Mouse (Mus musculus) lung, postnatal 0 days (tissue): ENCODE measurements at regions not wholly inside any gene's neighbourhood (a gene's known extent, or its start where the extent isn't known, plus 50 kb on each side); places are given as distances from the start of the nearest gene placed in this dataset.
A peak's percentile ranks its signal among the peaks of the same experiment; 100 is the strongest.

Experiments
- ATAC-seq: fragments of 200-750 bp; cut with Nextera tagmentation; 2 replicates; pipeline ENCODE4 v1.8.0; 2017; ENCODE audit warnings: moderate library complexity
- DNase-seq: peaks from one replicate; pipeline ENCODE4 v3.0.0-alpha.2; 2016; ENCODE audit warnings: low spot score
- H3K27ac ChIP-seq: fragments of 300-500 bp; sonication (generic); 2 replicates; pipeline ENCODE4 v1.5.1; 2014; ENCODE audit warnings: antibody characterized with exemption, mild to moderate bottlenecking, low read length, mixed read lengths
- H3K27me3 ChIP-seq: fragments of 300-500 bp; sonication (generic); replicated peaks from 2 replicates; pipeline ENCODE4 v1.6.1; 2014; ENCODE audit warnings: low read length, mixed read lengths; ENCODE audit not compliant: insufficient read depth
- H3K36me3 ChIP-seq: fragments of 300-500 bp; sonication (generic); 2 replicates; pipeline ENCODE4 v1.6.1; 2014; ENCODE audit warnings: low read length, mixed read lengths; ENCODE audit not compliant: insufficient read depth
- H3K4me1 ChIP-seq: fragments of 300-500 bp; sonication (generic); 2 replicates; pipeline ENCODE4 v1.6.1; 2014; ENCODE audit warnings: antibody characterized with exemption, low read depth, low read length, mixed read lengths; ENCODE audit not compliant: insufficient read depth
- H3K4me2 ChIP-seq: fragments of 300-500 bp; sonication (generic); replicated peaks from 2 replicates; pipeline ENCODE4 v1.6.1; 2014; ENCODE audit warnings: low read depth, mild to moderate bottlenecking, low read length, moderate library complexity, mixed read lengths
- H3K4me3 ChIP-seq: fragments of 300-500 bp; sonication (generic); 2 replicates; pipeline ENCODE4 v1.5.1; 2014; ENCODE audit warnings: low read depth, low read length
- H3K9ac ChIP-seq: fragments of 300-500 bp; sonication (generic); replicated peaks from 2 replicates; pipeline ENCODE4 v1.6.1; 2014; ENCODE audit warnings: low read depth, mild to moderate bottlenecking
- H3K9me3 ChIP-seq: fragments of 300-500 bp; sonication (generic); 2 replicates; pipeline ENCODE4 v1.6.1; 2016; ENCODE audit warnings: low read length, mixed read lengths
- CTCF ChIP-seq: IDR thresholded peaks from 2 replicates; pipeline ENCODE4 v1.5.1; 2016; ENCODE audit warnings: antibody characterized with exemption, mild to moderate bottlenecking
- EP300 ChIP-seq: IDR thresholded peaks from 2 replicates; pipeline ENCODE4 v1.6.1; 2016; ENCODE audit warnings: antibody characterized with exemption, mild to moderate bottlenecking, control low read depth
- WGBS: fragments of 180-500 bp; shearing (Covaris S2); extraction: QIAGEN DNeasy Blood & Tissue Kit; methylation state at CpG from one replicate; pipeline ENCODE4 v1.1.7; 2014; 5-methylcytosine and 5-hydroxymethylcytosine counted together

DNA sequence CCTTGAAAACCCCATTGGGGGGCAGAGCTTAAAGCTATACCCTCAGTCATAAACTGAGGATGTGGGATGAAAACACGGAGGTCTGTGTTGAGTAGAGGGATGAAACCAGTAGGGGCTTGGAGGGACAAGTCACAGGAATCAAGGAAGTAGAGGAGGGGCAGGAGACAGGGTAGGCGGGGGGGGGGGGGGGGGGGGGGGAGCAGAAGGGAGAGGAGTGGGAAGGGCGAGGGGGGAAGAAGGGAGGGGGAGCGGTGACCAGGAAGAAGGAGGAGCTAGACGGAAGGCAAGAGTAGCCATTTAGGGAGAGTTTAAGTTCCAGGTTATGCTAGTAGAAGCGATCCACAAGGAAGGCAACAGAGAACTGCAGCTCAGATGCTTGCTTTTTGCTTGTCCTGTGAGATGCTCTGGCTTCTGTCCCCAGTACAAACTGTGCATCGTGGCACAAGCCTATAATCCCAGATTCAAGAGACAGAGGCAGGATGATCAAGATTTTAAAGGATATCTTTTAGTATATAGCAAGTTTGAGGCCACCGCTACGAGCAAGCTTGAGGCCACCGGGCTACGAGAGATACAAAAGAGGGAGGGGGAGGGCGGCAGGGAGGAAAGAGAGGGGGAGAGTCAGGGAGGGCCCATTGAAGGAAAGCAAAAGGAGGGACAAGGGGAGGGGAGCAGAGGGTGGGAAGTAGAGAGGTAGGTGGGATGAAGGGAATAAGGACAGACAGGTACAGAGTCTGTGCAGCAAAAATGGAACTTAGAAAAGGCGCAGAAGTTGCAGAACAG lies 58.4 kb upstream of the Jade1 start:
- H3K27me3 ChIP-seq: no peaks in the 10 kb centered on the region
- H3K4me3 ChIP-seq: no peak overlapping the region
- H3K27ac ChIP-seq: no peak overlapping the region
- WGBS: 44% methylated on average over 9 of the region's 13 CpGs
- H3K9ac ChIP-seq: no peak overlapping the region
- DNase-seq (peak; percentile 25), ATAC-seq (no peak)
- H3K4me2 ChIP-seq: no peak overlapping the region
- H3K9me3 ChIP-seq: no peaks in the 10 kb centered on the region
- no peaks in the 10 kb centered on the region for H3K36me3 ChIP-seq
- no peaks in the 10 kb centered on the region for H3K4me1 ChIP-seq
- TF ChIP-seq EP300 (no peak), CTCF (no peak)

DNA sequence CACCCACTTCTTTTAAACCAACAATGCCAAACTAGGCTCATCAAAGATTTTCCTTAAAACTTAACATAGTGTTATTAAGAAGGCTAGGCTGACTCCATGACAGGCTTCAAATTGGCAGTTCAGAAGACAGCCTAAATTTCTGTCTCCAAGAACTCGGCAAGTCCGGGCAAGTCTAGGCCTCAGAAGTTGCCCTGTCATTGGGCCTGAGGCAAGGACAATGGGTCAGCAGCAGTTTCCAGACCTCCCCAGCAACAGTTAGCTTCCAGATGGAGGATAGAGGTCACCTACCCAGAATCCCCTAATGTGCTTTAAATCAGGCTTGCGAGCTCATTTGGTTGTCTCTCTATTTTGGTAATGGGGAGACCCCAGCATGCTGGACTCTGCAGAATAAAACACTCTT lies 59.6 kb upstream of the Jade1 start:
- Histone ChIP-seq H3K27ac (no peak overlapping the region), H3K27me3 (no peaks in the 10 kb centered on the region), H3K9me3 (no peaks in the 10 kb centered on the region), H3K4me3 (no peak overlapping the region), H3K4me1 (no peaks in the 10 kb centered on the region), H3K36me3 (no peaks in the 10 kb centered on the region), H3K4me2 (no peak overlapping the region), H3K9ac (no peak overlapping the region)
- WGBS: 89% methylated on average over 3 of the region's 3 CpGs
- TF ChIP-seq CTCF (no peak), EP300 (no peak)
- ATAC-seq: no peak
- DNase-seq: no peak

DNA sequence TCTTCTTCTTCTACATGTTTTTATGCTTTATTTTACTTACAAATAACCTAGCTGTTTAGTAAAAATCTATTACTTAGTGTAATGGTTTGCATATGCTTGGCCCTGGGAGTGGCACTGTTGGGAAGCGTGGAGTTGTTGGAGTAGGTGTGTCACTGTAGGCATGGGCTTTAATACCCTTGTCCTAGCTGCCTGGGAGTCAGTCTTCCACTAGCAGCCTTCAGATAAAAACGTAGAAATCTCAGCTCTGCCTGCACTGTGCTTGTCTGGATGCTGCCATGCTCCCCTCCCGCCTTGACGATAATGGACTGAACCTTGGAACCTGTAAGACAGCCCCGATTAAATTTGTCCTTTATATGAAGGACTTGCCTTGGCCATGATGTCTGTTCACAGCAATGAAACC lies 60.4 kb upstream of the Jade1 start:
- Histone ChIP-seq H3K4me1 (no peaks in the 10 kb centered on the region), H3K4me2 (no peak overlapping the region), H3K9me3 (no peaks in the 10 kb centered on the region), H3K4me3 (no peak overlapping the region), H3K27ac (no peak overlapping the region), H3K27me3 (no peaks in the 10 kb centered on the region), H3K36me3 (no peaks in the 10 kb centered on the region), H3K9ac (no peak overlapping the region)
- DNase-seq (no peak), ATAC-seq (no peak)
- 75% methylated on average over 5 of the region's 5 CpGs for WGBS
- TF ChIP-seq CTCF: no peak
- TF ChIP-seq EP300: no peak

DNA sequence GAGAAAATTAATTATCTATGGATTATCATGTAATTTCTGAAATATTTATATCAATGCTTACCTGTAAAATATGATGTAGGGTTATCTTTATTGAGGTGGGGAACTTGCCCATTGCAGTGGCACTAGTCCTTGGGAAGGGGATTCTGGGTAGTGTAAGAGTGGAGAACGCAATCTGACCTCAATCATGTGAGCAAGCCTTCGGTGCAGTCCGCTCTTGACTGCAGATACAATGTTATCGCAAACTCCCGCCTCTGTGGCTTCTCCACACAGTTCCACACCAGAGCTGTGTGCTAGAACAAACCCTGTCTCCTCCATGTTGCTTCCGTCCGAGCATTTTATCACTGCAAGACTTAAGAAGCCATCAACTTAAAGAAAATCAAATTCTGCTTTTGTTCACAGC lies 62.1 kb upstream of the Jade1 start:
- no peak overlapping the region for H3K27ac ChIP-seq
- H3K27me3 ChIP-seq: no peaks in the 10 kb centered on the region
- no peak overlapping the region for H3K4me3 ChIP-seq
- no peak for TF ChIP-seq EP300
- no peak for TF ChIP-seq CTCF
- DNase-seq (no peak), ATAC-seq (no peak)
- H3K4me1 ChIP-seq: no peaks in the 10 kb centered on the region
- H3K4me2 ChIP-seq: no peak overlapping the region
- no peaks in the 10 kb centered on the region for H3K36me3 ChIP-seq
- H3K9me3 ChIP-seq: no peaks in the 10 kb centered on the region
- 91% methylated on average over 7 of the region's 7 CpGs for WGBS
- H3K9ac ChIP-seq: no peak overlapping the region

DNA sequence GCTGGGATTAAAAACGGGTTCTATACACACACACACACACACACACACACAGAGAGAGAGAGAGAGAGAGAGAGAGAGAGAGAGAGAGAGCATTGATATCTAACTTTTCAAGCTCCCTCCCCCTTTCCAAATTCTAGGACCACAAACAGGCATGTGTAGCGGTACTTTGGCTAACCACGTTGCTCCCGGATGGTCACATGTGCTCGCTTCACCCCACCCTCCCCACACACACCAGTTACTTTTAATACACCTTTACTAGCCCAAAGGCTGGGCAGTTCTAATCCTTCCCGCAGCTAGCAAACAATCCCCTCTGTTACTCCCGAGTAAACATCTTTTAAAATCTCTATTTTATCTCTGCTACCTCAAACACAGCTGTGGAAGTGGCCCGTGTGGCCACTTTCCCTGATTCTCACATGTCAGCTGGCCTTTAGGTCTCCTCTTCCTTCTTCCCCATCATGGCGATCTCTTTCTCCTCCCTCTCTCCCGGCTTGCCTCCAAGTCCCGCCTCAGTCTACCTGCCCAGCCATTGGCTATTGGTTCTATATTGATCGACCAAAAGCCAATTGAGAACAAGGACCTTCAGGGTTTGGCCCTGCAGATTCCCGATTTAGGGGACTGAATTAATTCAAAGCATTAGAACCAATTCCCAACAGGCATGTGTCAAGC lies 62.7 kb upstream of the Jade1 start:
- Histone ChIP-seq H3K9me3 (no peaks in the 10 kb centered on the region), H3K27me3 (no peaks in the 10 kb centered on the region), H3K4me2 (no peak overlapping the region), H3K9ac (no peak overlapping the region), H3K36me3 (no peaks in the 10 kb centered on the region), H3K4me3 (no peak overlapping the region), H3K4me1 (no peaks in the 10 kb centered on the region), H3K27ac (no peak overlapping the region)
- TF ChIP-seq CTCF: no peak
- TF ChIP-seq EP300: no peak
- ATAC-seq: no peak
- DNase-seq: no peak
- WGBS: 68% methylated on average over 13 of the region's 13 CpGs

DNA sequence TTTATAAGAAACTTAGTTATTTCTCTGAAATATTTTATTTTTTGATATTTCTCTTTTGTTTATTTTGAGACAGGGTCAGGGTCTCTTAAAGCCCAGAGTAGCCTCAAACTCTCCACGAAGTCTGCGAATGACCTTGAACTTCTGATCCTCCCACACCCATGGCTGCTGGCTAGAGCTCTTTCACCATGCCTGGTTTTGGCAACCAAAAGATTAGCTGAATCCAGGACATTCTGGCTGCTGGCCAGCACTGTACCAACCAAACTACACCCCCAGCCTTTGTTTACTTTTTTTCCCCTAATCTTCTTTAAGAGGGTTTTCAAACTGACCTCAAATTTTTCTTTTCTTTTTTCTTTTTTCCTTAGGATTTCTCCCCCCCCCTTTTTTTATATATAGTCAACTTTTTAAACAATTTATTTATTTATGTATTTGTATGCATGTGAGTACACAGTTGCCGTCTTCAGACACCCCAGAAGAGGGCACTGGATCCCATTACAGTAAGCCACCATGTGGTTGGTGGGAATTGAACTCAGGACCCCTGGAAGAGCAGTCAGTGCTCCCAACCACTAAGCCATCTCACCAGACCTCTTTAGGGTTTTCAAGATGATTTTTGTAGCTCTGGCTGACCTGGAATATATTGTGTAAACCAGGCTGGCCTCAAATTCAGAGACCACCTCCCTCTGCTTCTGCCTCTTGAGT lies 63.4 kb upstream of the Jade1 start:
- Histone ChIP-seq H3K9ac (no peak overlapping the region), H3K4me1 (no peaks in the 10 kb centered on the region), H3K27ac (no peak overlapping the region), H3K4me3 (no peak overlapping the region), H3K36me3 (no peaks in the 10 kb centered on the region), H3K9me3 (no peaks in the 10 kb centered on the region), H3K27me3 (no peaks in the 10 kb centered on the region), H3K4me2 (no peak overlapping the region)
- 63% methylated on average over 3 of the region's 3 CpGs for WGBS
- TF ChIP-seq EP300: no peak
- no peak for TF ChIP-seq CTCF
- DNase-seq (no peak), ATAC-seq (no peak)
